Mouse (Mus musculus) intestine, embryonic 16.5 days (tissue): ENCODE measurements around the gene U2af1. TPM values are rescaled to one million over a fixed set of nuclear protein-coding genes. Genes with fewer than 3 reads are reported as not detected.

Experiments used
- ATAC-seq: fragments of 200-750 bp; cut with Nextera tagmentation; 2 replicates; pipeline ENCODE4 v1.8.0; 2017; ENCODE audit warnings: moderate TSS enrichment, moderate library complexity
- H3K27ac ChIP-seq: fragments of 300-500 bp; sonication (generic); 2 replicates; pipeline ENCODE4 v1.5.1; 2014; ENCODE audit warnings: mild to moderate bottlenecking, low read length
- H3K27me3 ChIP-seq: fragments of 300-500 bp; sonication (generic); replicated peaks from 2 replicates; pipeline ENCODE4 v1.6.1; 2014; ENCODE audit warnings: low read length, control low read depth, mixed read lengths; ENCODE audit not compliant: control insufficient read depth, insufficient read depth
- H3K36me3 ChIP-seq: fragments of 300-500 bp; sonication (generic); 2 replicates; pipeline ENCODE4 v1.6.1; 2014; ENCODE audit warnings: low read length, control low read depth; ENCODE audit not compliant: control insufficient read depth, insufficient read depth
- H3K4me1 ChIP-seq: fragments of 300-500 bp; sonication (generic); 2 replicates; pipeline ENCODE4 v1.6.1; 2014; ENCODE audit warnings: low read length, control low read depth, mixed read lengths; ENCODE audit not compliant: control insufficient read depth, insufficient read depth
- H3K4me2 ChIP-seq: fragments of 300-500 bp; sonication (generic); 2 replicates; pipeline ENCODE4 v1.6.1; 2014; ENCODE audit warnings: low read depth, low read length, control low read depth
- H3K4me3 ChIP-seq: fragments of 300-500 bp; sonication (generic); 2 replicates; pipeline ENCODE4 v1.5.1; 2014; ENCODE audit warnings: mild to moderate bottlenecking, low read length
- H3K9ac ChIP-seq: fragments of 300-500 bp; sonication (generic); 2 replicates; pipeline ENCODE4 v1.6.1; 2014; ENCODE audit warnings: low read depth, low read length
- H3K9me3 ChIP-seq: fragments of 300-500 bp; sonication (generic); 2 replicates; pipeline ENCODE4 v1.6.1; 2016; ENCODE audit warnings: low read length, control low read depth; ENCODE audit not compliant: control insufficient read depth
- WGBS: fragments of 180-500 bp; shearing (Covaris S2); extraction: QIAGEN DNeasy Blood & Tissue Kit; methylation state at CpG from one replicate; pipeline ENCODE4 v1.1.7; 2014; 5-methylcytosine and 5-hydroxymethylcytosine counted together
- polyA plus RNA-seq: library from polyadenylated mRNA; unstranded; fragments of >200 nt; fragmentation: Nextera tagmentation; extraction: Ambion mirVana; gene quantifications from 2 replicates; pipeline ENCODE4 v1.2.1, GENCODE M21; 2015

Gene U2af1
- polyA plus RNA-seq, 1 experiment from 2014 or later = 263 TPM

- H3K9ac ChIP-seq = no peak overlapping the region
- H3K36me3 ChIP-seq = peaks cover 4% of the 10 kb centered on the region
- no peaks in the 10 kb centered on the region for H3K27me3 ChIP-seq
- 81% methylated on average over 8 of the region's 8 CpGs for WGBS
- H3K9me3 ChIP-seq = no peaks in the 10 kb centered on the region
- no peak overlapping the region for H3K4me3 ChIP-seq
- no peak overlapping the region for H3K4me2 ChIP-seq
- no peak overlapping the region for H3K27ac ChIP-seq
- H3K4me1 ChIP-seq = no peaks in the 10 kb centered on the region
- 0 out of 2 replicates have a peak, but pooled peaks have one; percentile 56 for ATAC-seq
Observed at GRCm38 (mm10) chr17:31607256-31607951, 51.3 kb downstream of the U2af1 start.

GRCm38 (mm10) chr17:31606424-31606823 lies 52.3 kb downstream of the U2af1 start:
- no peaks in the 10 kb centered on the region for H3K4me1 ChIP-seq
- H3K9ac ChIP-seq = no peak overlapping the region
- ATAC-seq = no peak
- no peak overlapping the region for H3K4me2 ChIP-seq
- no peaks in the 10 kb centered on the region for H3K9me3 ChIP-seq
- H3K27ac ChIP-seq = no peak overlapping the region
- peaks cover 4% of the 10 kb centered on the region for H3K36me3 ChIP-seq
- no peaks in the 10 kb centered on the region for H3K27me3 ChIP-seq
- WGBS = 86% methylated on average over 7 of the region's 7 CpGs
- H3K4me3 ChIP-seq = no peak overlapping the region

GRCm38 (mm10) chr17:31598593-31598992 lies 60.1 kb downstream of the U2af1 start:
- no peak overlapping the region for H3K4me3 ChIP-seq
- H3K4me2 ChIP-seq = no peak overlapping the region
- no peak overlapping the region for H3K27ac ChIP-seq
- ATAC-seq = no peak
- H3K27me3 ChIP-seq = no peaks in the 10 kb centered on the region
- no peaks in the 10 kb centered on the region for H3K4me1 ChIP-seq
- H3K36me3 ChIP-seq = 0 out of 2 replicates have a peak, but pooled peaks cover 3% of the 10 kb centered on the region
- H3K9ac ChIP-seq = no peak overlapping the region
- WGBS = 89% methylated on average over 8 of the region's 8 CpGs
- no peaks in the 10 kb centered on the region for H3K9me3 ChIP-seq

GRCm38 (mm10) chr17:31597957-31598356 lies 60.7 kb downstream of the U2af1 start:
- H3K27me3 ChIP-seq = no peaks in the 10 kb centered on the region
- no peak overlapping the region for H3K4me3 ChIP-seq
- H3K9ac ChIP-seq = no peak overlapping the region
- no peaks in the 10 kb centered on the region for H3K9me3 ChIP-seq
- no peak for ATAC-seq
- H3K27ac ChIP-seq = no peak overlapping the region
- 90% methylated on average over 9 of the region's 9 CpGs for WGBS
- no peak overlapping the region for H3K4me2 ChIP-seq
- no peaks in the 10 kb centered on the region for H3K4me1 ChIP-seq
- H3K36me3 ChIP-seq = 0 out of 2 replicates have a peak, but pooled peaks cover 3% of the 10 kb centered on the region

Other genes starting within 250 kb of the U2af1 start
- 39.5 and 42.3 TPM in 2 replicates for gene Wdr4, start 138.9 kb downstream of the U2af1 start, polyA plus RNA-seq
- 467 and 488 TPM in 2 replicates for gene Ndufv3, start 138.8 kb downstream of the U2af1 start, polyA plus RNA-seq
- gene Pknox1, start 94.2 kb downstream of the U2af1 start, polyA plus RNA-seq = 25.7 and 27.4 TPM in 2 replicates
- 12.2 and 12.5 TPM in 2 replicates for gene Cbs, start 21.7 kb downstream of the U2af1 start, polyA plus RNA-seq
- 0.31 and 0.39 TPM in 2 replicates for gene Cryaa, start 18.9 kb upstream of the U2af1 start, polyA plus RNA-seq
- 5.7 and 5.8 TPM in 2 replicates for gene Sik1, start 196.9 kb upstream of the U2af1 start, polyA plus RNA-seq